Mouse (Mus musculus): Measurements from ENCODE around the gene Agtpbp1. TPM values are rescaled to one million over a fixed set of nuclear protein-coding genes. Genes with fewer than 3 reads are reported as not detected.

The Agtpbp1 gene
- polyA plus RNA-seq, 1 experiment from 2014 or later: 12.2 TPM

GRCm38 (mm10) chr13:59474973-59475372 is 110.1 kb downstream of the Agtpbp1 start:
- no peaks in the 10 kb centered on the region for H3K27me3 ChIP-seq
- H3K27ac ChIP-seq: no peak overlapping the region
- H3K9me3 ChIP-seq: no peaks in the 10 kb centered on the region
- no peaks in the 10 kb centered on the region for H3K4me1 ChIP-seq
- H3K4me2 ChIP-seq: no peak overlapping the region
- 60% methylated on average over 8 of the region's 8 CpGs for WGBS
- ATAC-seq (ENCODE audit: insufficient number of reproducible peaks, low FRiP score, low TSS enrichment, low read depth): no peak
- H3K36me3 ChIP-seq: peaks cover 10% of the 10 kb centered on the region; the same call in 1 of the 2 replicates
- no peak overlapping the region for H3K4me3 ChIP-seq
- no peak overlapping the region for H3K9ac ChIP-seq

DNA sequence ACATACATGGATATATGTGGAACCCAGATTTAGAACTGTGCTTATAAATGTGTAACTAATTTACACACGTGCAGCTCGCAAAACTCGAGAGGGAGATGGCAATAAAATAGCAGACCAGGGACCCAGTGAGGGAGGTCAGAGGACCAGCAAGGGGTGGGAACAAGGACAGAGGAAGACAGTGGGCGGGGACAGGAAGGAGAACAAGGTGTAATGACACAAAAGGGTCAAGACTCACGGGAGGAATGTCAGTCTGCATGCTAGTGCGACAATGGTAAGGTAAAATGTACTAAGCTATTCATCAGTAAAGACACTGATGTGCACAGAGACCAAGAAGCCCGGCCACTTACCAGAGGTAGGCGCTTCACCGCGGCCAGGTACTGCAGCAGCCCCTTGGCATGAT is 111.7 kb downstream of the Agtpbp1 start:
- no peak for ATAC-seq (ENCODE audit: insufficient number of reproducible peaks, low FRiP score, low TSS enrichment, low read depth)
- H3K36me3 ChIP-seq: peaks cover 10% of the 10 kb centered on the region; the same call in 1 of the 2 replicates
- H3K4me3 ChIP-seq: no peak overlapping the region
- no peak overlapping the region for H3K27ac ChIP-seq
- 58% methylated on average over 10 of the region's 10 CpGs for WGBS
- no peaks in the 10 kb centered on the region for H3K9me3 ChIP-seq
- 0 out of 2 replicates have a peak, but pooled peaks cover under 1% of the 10 kb centered on the region for H3K4me1 ChIP-seq
- no peaks in the 10 kb centered on the region for H3K27me3 ChIP-seq
- H3K9ac ChIP-seq: no peak overlapping the region
- no peak overlapping the region for H3K4me2 ChIP-seq

GRCm38 (mm10) chr13:59472222-59472621 is 112.8 kb downstream of the Agtpbp1 start:
- WGBS: 84% methylated on average over 5 of the region's 5 CpGs
- ATAC-seq (ENCODE audit: insufficient number of reproducible peaks, low FRiP score, low TSS enrichment, low read depth): no peak
- no peak overlapping the region for H3K27ac ChIP-seq

GRCm38 (mm10) chr13:59469701-59470100 is 115.3 kb downstream of the Agtpbp1 start:
- H3K4me1 ChIP-seq: peaks cover 11% of the 10 kb centered on the region; the same call in 1 of the 2 replicates
- H3K9ac ChIP-seq: no peak overlapping the region
- ATAC-seq (ENCODE audit: insufficient number of reproducible peaks, low FRiP score, low TSS enrichment, low read depth): no peak
- no peaks in the 10 kb centered on the region for H3K9me3 ChIP-seq
- H3K4me2 ChIP-seq: no peak overlapping the region
- no peak overlapping the region for H3K4me3 ChIP-seq
- 88% methylated on average over 5 of the region's 5 CpGs for WGBS
- H3K27me3 ChIP-seq: no peaks in the 10 kb centered on the region
- H3K36me3 ChIP-seq: 0 out of 2 replicates have a peak, but pooled peaks cover 2% of the 10 kb centered on the region
- no peak overlapping the region for H3K27ac ChIP-seq

More at GRCm38 (mm10) chr13:59472222-59472621, 112.8 kb downstream of the Agtpbp1 start:
- Histone ChIP-seq H3K9me3 (no peaks in the 10 kb centered on the region), H3K4me1 (peaks cover 11% of the 10 kb centered on the region; the same call in 1 of the 2 replicates), H3K4me3 (no peak overlapping the region), H3K36me3 (peaks cover 9% of the 10 kb centered on the region; the same call in 1 of the 2 replicates), H3K9ac (no peak overlapping the region), H3K27me3 (no peaks in the 10 kb centered on the region), H3K4me2 (no peak overlapping the region)

DNA sequence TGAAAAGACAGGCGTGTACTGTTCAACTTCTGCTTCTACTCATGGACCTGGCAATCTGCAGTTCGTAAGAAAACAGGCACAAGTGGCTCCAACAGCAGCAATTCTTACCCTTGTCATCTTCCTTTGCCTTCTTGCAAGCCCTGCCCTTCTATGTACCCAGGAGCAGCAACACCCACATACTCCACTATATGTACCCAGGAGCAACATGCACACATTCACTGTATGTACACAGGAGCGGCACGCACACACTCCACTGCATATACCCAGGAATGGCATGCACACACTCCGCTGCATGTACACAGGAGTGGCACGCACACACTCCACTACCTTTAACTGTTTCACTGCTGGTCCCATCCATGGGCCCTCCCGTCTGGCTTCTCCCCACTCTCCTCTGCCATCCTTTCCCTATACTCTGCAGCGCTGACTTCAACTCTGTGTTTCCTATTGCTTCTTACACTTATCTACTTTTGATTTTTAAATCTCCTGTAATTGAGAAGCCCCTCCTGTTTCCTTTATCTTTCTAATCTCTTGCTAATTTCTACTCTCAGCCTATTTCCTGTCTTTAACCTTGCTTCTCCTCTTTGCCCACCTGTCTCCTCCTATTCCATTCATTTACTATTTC is 116.7 kb downstream of the Agtpbp1 start:
- H3K36me3 ChIP-seq: 0 out of 2 replicates have a peak, but pooled peaks cover 7% of the 10 kb centered on the region
- H3K9me3 ChIP-seq: no peaks in the 10 kb centered on the region
- H3K4me1 ChIP-seq: peaks cover 11% of the 10 kb centered on the region; the same call in 1 of the 2 replicates
- no peak overlapping the region for H3K4me2 ChIP-seq
- no peak for ATAC-seq (ENCODE audit: insufficient number of reproducible peaks, low FRiP score, low TSS enrichment, low read depth)
- H3K27ac ChIP-seq: no peak overlapping the region
- H3K27me3 ChIP-seq: no peaks in the 10 kb centered on the region
- WGBS: 77% methylated on average over 8 of the region's 8 CpGs
- H3K4me3 ChIP-seq: no peak overlapping the region
- H3K9ac ChIP-seq: no peak overlapping the region

GRCm38 (mm10) chr13:59467591-59467990 is 117.4 kb downstream of the Agtpbp1 start:
- no peaks in the 10 kb centered on the region for H3K27me3 ChIP-seq
- H3K36me3 ChIP-seq: 0 out of 2 replicates have a peak, but pooled peaks cover 7% of the 10 kb centered on the region
- H3K4me2 ChIP-seq: no peak overlapping the region
- WGBS: 34% methylated on average over 3 of the region's 3 CpGs
- peaks cover 11% of the 10 kb centered on the region; the same call in 1 of the 2 replicates for H3K4me1 ChIP-seq
- H3K9me3 ChIP-seq: no peaks in the 10 kb centered on the region
- no peak overlapping the region for H3K9ac ChIP-seq
- ATAC-seq (ENCODE audit: insufficient number of reproducible peaks, low FRiP score, low TSS enrichment, low read depth): no peak
- H3K4me3 ChIP-seq: no peak overlapping the region
- H3K27ac ChIP-seq: no peak overlapping the region

DNA sequence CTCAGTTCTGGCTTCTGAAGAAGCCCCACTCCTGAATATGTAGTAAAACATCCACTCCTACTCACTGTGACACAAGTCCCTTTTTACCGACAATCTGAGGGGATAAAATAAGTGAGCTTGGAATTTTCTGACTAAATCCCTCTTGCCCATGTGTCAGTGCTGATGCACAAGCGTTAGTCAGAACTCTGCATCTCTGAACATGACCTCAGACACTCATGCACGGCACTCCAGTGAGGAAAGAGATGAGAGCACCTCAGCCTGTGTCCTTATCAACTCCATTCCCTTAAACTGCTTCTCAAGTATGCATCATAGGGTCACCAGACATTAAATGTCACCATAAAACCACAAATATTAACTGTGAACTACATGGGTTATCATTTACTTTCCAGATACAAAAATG is 124.1 kb downstream of the Agtpbp1 start:
- WGBS: 87% methylated on average over 3 of the region's 3 CpGs
- 0 out of 2 replicates have a peak, but pooled peaks cover 7% of the 10 kb centered on the region for H3K36me3 ChIP-seq
- ATAC-seq (ENCODE audit: insufficient number of reproducible peaks, low FRiP score, low TSS enrichment, low read depth): no peak

DNA sequence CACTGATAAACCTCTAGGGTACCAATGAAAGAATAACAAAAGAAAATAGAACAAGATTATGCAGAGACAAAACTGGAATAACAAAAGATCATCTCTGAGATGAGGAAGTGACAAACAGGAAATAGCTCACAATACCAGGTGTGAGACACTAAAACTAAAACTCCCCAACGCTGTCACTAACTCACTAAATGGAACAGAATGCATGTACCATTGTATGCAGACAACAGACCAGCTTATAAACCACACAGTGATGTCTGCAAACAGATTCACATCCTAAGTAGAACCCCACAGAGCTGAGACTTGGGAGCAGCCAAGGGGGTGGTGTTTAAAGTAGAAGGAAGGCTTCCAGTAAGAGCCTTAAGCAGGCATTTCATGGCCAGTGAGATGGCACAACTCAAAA is 128.8 kb downstream of the Agtpbp1 start:
- H3K27ac ChIP-seq: no peak overlapping the region
- H3K4me2 ChIP-seq: no peak overlapping the region
- no peaks in the 10 kb centered on the region for H3K36me3 ChIP-seq
- H3K27me3 ChIP-seq: no peaks in the 10 kb centered on the region
- no peaks in the 10 kb centered on the region for H3K9me3 ChIP-seq
- 83% methylated on average over 1 of the region's 1 CpGs for WGBS
- peaks cover 15% of the 10 kb centered on the region for H3K4me1 ChIP-seq
- H3K9ac ChIP-seq: no peak overlapping the region
- no peak for ATAC-seq (ENCODE audit: insufficient number of reproducible peaks, low FRiP score, low TSS enrichment, low read depth)
- H3K4me3 ChIP-seq: no peak overlapping the region

More for the DNA sequence above, 124.1 kb downstream of the Agtpbp1 start:
- Histone ChIP-seq H3K9me3 (no peaks in the 10 kb centered on the region), H3K27ac (no peak overlapping the region), H3K4me2 (no peak overlapping the region), H3K4me3 (no peak overlapping the region), H3K4me1 (no peaks in the 10 kb centered on the region), H3K27me3 (no peaks in the 10 kb centered on the region), H3K9ac (no peak overlapping the region)

- Histone ChIP-seq H3K4me3 (no peak overlapping the region), H3K9me3 (no peaks in the 10 kb centered on the region), H3K9ac (no peak overlapping the region), H3K4me1 (peaks cover 15% of the 10 kb centered on the region), H3K36me3 (no peaks in the 10 kb centered on the region), H3K4me2 (no peak overlapping the region), H3K27me3 (no peaks in the 10 kb centered on the region), H3K27ac (no peak overlapping the region)
- ATAC-seq (ENCODE audit: insufficient number of reproducible peaks, low FRiP score, low TSS enrichment, low read depth): no peak
- WGBS: 83% methylated on average over 11 of the region's 11 CpGs
Observed at GRCm38 (mm10) chr13:59454001-59454785, 130.8 kb downstream of the Agtpbp1 start.

- 37% methylated on average over 6 of the region's 6 CpGs for WGBS
- Histone ChIP-seq H3K9me3 (no peaks in the 10 kb centered on the region), H3K36me3 (no peaks in the 10 kb centered on the region), H3K4me1 (peaks cover 15% of the 10 kb centered on the region), H3K27me3 (no peaks in the 10 kb centered on the region), H3K4me3 (no peak overlapping the region), H3K9ac (no peak overlapping the region), H3K27ac (0 out of 2 replicates have a peak overlapping the region, but pooled peaks have one; percentile 6), H3K4me2 (no peak overlapping the region)
- ATAC-seq (ENCODE audit: insufficient number of reproducible peaks, low FRiP score, low TSS enrichment, low read depth): no peak
Observed at GRCm38 (mm10) chr13:59453582-59453981, 131.4 kb downstream of the Agtpbp1 start.

- ATAC-seq (ENCODE audit: insufficient number of reproducible peaks, low FRiP score, low TSS enrichment, low read depth): peak; percentile 19; the same call in 1 of the 2 replicates
- WGBS: 43% methylated on average over 2 of the region's 2 CpGs
Observed at GRCm38 (mm10) chr13:59453045-59453444, 132.0 kb downstream of the Agtpbp1 start.

DNA sequence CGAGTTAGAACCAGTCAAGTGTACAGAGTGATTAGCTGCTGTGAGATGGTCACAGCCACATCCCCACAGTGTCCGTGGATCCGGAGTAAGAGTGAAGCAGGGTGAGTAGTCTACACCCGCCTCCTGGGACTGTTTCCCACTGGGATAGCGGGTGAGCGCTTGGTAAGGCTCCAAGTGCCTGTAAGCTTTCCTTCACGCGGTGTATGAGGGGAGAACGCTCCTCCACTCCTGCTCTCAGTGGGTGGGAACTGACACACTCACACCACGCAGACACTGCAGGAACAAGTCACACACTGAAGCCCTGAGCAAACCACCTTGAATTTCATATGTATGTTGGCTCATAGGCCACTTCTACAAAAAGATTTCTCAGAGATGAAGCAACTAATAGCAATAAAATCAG is 134.2 kb downstream of the Agtpbp1 start:
- Histone ChIP-seq H3K9me3 (no peaks in the 10 kb centered on the region), H3K4me2 (no peak overlapping the region), H3K4me1 (peaks cover 15% of the 10 kb centered on the region), H3K36me3 (no peaks in the 10 kb centered on the region), H3K9ac (no peak overlapping the region), H3K27me3 (no peaks in the 10 kb centered on the region), H3K4me3 (no peak overlapping the region), H3K27ac (no peak overlapping the region)
- ATAC-seq (ENCODE audit: insufficient number of reproducible peaks, low FRiP score, low TSS enrichment, low read depth): no peak
- 82% methylated on average over 10 of the region's 10 CpGs for WGBS

More at GRCm38 (mm10) chr13:59453045-59453444, 132.0 kb downstream of the Agtpbp1 start:
- Histone ChIP-seq H3K36me3 (no peaks in the 10 kb centered on the region), H3K9me3 (no peaks in the 10 kb centered on the region), H3K9ac (no peak overlapping the region), H3K4me2 (no peak overlapping the region), H3K4me1 (peaks cover 15% of the 10 kb centered on the region), H3K27me3 (no peaks in the 10 kb centered on the region), H3K4me3 (no peak overlapping the region), H3K27ac (no peak overlapping the region)

Data from limb, embryonic 15.5 days (tissue).